Mouse (Mus musculus) heart, embryonic 13.5 days (tissue): ENCODE measurements around the gene Kctd12b. TPM values are rescaled to one million over a fixed set of nuclear protein-coding genes. Genes with fewer than 3 reads are reported as not detected.
"Not testable (repeated sequence)": the region's sequence is repeated elsewhere in the genome, so short reads cannot be mapped to it uniquely, and the experiment has no call there.

ENCODE experiments used
- ATAC-seq: fragments of 200-750 bp; cut with Nextera tagmentation; 2 replicates; pipeline ENCODE4 v1.8.0; 2017; ENCODE audit warnings: moderate TSS enrichment; ENCODE audit not compliant: insufficient number of reproducible peaks, low FRiP score, low TSS enrichment; ENCODE audit errors: extremely low read depth
- H3K27ac ChIP-seq: fragments of 300-500 bp; sonication (generic); replicated peaks from 2 replicates; pipeline ENCODE4 v1.5.1; 2015; ENCODE audit warnings: moderate library complexity, mild to moderate bottlenecking, inconsistent platforms
- H3K27me3 ChIP-seq: fragments of 300-500 bp; sonication (generic); replicated peaks from 2 replicates; pipeline ENCODE4 v1.6.1; 2015; ENCODE audit warnings: mild to moderate bottlenecking, inconsistent platforms
- H3K36me3 ChIP-seq: fragments of 300-500 bp; sonication (generic); 2 replicates; pipeline ENCODE4 v1.6.1; 2015; ENCODE audit warnings: mild to moderate bottlenecking, inconsistent platforms
- H3K4me1 ChIP-seq: fragments of 300-500 bp; sonication (generic); 2 replicates; pipeline ENCODE4 v1.6.1; 2015; ENCODE audit warnings: inconsistent platforms
- H3K4me2 ChIP-seq: fragments of 300-500 bp; sonication (generic); 2 replicates; pipeline ENCODE4 v1.6.1; 2015; ENCODE audit warnings: inconsistent platforms, mild to moderate bottlenecking, moderate library complexity
- H3K4me3 ChIP-seq: fragments of 300-500 bp; sonication (generic); 2 replicates; pipeline ENCODE4 v1.5.1; 2015; ENCODE audit warnings: moderate library complexity, mild to moderate bottlenecking, inconsistent platforms
- H3K9ac ChIP-seq: fragments of 300-500 bp; sonication (generic); 2 replicates; pipeline ENCODE4 v1.6.1; 2015; ENCODE audit warnings: inconsistent platforms, mild to moderate bottlenecking, moderate library complexity
- H3K9me3 ChIP-seq: fragments of 300-500 bp; sonication (generic); 2 replicates; pipeline ENCODE4 v1.6.1; 2016; ENCODE audit warnings: inconsistent platforms
- WGBS: fragments of 180-500 bp; shearing (Covaris S2); methylation state at CpG from one replicate; pipeline ENCODE4 v1.1.7; 2015; ENCODE audit warnings: mixed read lengths; 5-methylcytosine and 5-hydroxymethylcytosine counted together
- polyA plus RNA-seq: library from polyadenylated mRNA; unstranded; fragments of >200 nt; fragmentation: Nextera tagmentation; extraction: Ambion mirVana; gene quantifications from 2 replicates; pipeline ENCODE4 v1.2.1, GENCODE M21; 2015

The Kctd12b gene
- 3.3 and 3.9 TPM in 2 replicates for polyA plus RNA-seq

DNA sequence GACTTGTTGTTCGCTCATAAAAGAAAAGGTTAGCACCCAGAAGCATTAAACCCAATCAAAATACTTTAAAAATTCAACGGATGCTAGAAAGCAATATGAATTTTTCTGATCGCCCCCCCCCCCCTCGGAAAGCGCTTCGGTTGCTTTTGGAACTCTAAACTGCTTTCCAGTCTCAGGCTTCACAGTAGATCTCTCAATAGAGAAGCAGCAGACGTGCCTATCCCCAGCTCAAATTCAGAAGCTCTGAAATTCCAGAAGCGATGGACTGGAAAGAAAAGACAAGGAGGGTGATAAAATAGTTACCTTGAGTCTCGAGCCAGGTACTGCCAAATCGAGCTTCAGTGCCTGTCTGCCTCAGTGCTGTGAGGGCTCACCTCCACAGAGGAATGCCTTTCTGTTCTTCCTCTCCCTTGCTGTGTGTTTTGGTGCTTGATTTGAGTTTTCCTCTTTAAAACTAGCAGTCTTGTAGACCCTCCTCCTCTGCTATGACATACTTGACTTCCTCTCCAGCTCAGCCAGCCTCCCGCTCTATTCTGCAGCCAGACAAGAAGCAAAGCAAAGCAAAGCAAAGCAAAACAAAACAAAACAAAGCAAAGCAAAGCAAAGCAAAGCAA lies at the start of gene Kctd12b:
TSS of gene Kctd12b (minus strand) at position 610 of the 614 bp plus-strand sequence.
- H3K4me1 ChIP-seq: no peaks in the 10 kb centered on the region
- no peaks in the 10 kb centered on the region for H3K9me3 ChIP-seq
- H3K27me3 ChIP-seq: no peaks in the 10 kb centered on the region
- H3K4me3 ChIP-seq: peak within 1 kb of the TSS; percentile 52
- H3K9ac ChIP-seq: peak within 1 kb of the TSS; percentile 72
- H3K27ac ChIP-seq: peak within 1 kb of the TSS; percentile 66
- H3K36me3 ChIP-seq: no peaks in the 10 kb centered on the region
- WGBS: 22% methylated on average over 11 of the region's 11 CpGs
- H3K4me2 ChIP-seq: peak within 1 kb of the TSS; percentile 61
- ATAC-seq: no peak

- Histone ChIP-seq H3K27me3 (no peaks in the 10 kb centered on the region), H3K4me3 (no peak overlapping the region)
- 93% methylated on average over 3 of the region's 3 CpGs for WGBS
These were observed 46.3 kb upstream of the Kctd12b start for GRCm38 (mm10) chrX:153742493-153742892.

GRCm38 (mm10) chrX:153735697-153736096 lies 39.5 kb upstream of the Kctd12b start:
- Histone ChIP-seq H3K4me1 (no peaks in the 10 kb centered on the region), H3K27me3 (no peaks in the 10 kb centered on the region), H3K9ac (no peak overlapping the region), H3K9me3 (no peaks in the 10 kb centered on the region), H3K4me3 (no peak overlapping the region), H3K27ac (no peak overlapping the region), H3K4me2 (no peak overlapping the region), H3K36me3 (peaks cover 31% of the 10 kb centered on the region)
- 69% methylated on average over 4 of the region's 4 CpGs for WGBS
- no peak for ATAC-seq

More at GRCm38 (mm10) chrX:153742493-153742892, 46.3 kb upstream of the Kctd12b start:
- H3K27ac ChIP-seq: no peak overlapping the region
- H3K9ac ChIP-seq: no peak overlapping the region
- no peaks in the 10 kb centered on the region for H3K9me3 ChIP-seq
- no peak overlapping the region for H3K4me2 ChIP-seq
- 0 out of 2 replicates have a peak, but pooled peaks cover 6% of the 10 kb centered on the region for H3K36me3 ChIP-seq
- no peaks in the 10 kb centered on the region for H3K4me1 ChIP-seq
- no peak for ATAC-seq

DNA sequence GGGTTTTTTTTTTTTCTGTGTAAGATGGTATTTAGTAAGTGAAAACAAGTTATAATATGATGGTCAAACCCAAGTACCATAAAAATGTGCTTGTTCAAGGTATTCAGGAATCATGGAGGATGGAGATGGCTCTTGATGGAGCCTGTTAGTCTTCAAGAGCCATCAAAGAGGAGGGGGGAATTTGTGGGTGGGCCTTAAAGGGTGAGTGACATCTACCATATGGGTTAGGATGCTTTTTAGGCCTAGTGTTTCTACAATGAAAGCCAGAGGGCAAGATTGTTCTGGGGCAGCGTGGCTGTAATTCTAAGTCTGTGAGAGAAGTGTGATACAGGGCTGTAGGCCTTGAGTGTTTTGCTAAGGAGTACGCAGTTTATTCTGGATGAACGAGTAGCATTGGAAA lies 28.2 kb upstream of the Kctd12b start:
- H3K27me3 ChIP-seq: no peaks in the 10 kb centered on the region
- H3K9me3 ChIP-seq: no peaks in the 10 kb centered on the region
- H3K27ac ChIP-seq: no peak overlapping the region
- peak overlapping the region; percentile 61 for H3K9ac ChIP-seq
- WGBS: 38% methylated on average over 3 of the region's 3 CpGs
- ATAC-seq: no peak
- peak overlapping the region; percentile 66 for H3K4me3 ChIP-seq
- H3K4me1 ChIP-seq: peaks cover 5% of the 10 kb centered on the region
- H3K4me2 ChIP-seq: peak overlapping the region; percentile 68
- H3K36me3 ChIP-seq: peaks cover 11% of the 10 kb centered on the region; the same call in 1 of the 2 replicates

DNA sequence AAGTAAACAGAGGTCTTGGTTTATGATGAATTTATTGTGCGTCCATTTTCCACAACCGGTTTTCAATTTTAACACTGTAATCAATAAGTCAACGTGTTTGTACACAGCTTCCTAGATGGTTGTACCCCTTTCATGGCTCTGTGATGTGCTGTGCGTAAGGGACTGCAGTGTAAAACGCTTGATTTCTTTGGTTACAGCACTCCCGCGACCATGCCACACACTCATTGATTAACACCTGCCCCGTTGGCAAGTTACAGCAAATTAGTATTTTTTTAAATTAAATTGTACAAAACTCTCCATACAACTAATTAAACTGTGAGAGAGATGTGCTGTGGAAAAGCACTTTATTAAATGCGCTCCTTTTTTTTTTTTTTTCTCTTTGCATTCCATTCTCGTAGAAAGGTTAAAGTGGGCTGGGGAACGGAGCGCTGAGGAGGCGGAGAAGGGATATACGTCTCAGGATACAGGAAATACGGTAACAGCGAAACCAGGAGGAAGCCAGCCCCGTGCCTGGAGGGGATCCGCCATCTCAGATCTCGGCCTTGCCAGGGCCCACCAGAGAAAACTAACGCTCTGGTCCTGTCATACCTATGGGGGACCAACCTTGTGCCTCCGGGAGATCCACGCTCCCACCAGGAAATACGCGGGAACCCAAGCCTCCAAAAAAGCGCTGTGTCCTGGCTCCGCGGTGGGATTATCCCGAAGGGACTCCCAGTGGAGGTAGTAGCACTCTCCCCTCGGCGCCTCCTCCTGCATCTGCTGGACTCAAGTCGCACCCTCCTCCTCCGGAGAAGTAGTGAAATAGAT lies 27.1 kb upstream of the Kctd12b start, which contains the start of gene Nbdy:
TSS of gene Nbdy (plus strand) at position 481 of the 807 bp plus-strand sequence.
- Histone ChIP-seq H3K9me3 (no peaks in the 10 kb centered on the region), H3K27me3 (no peaks in the 10 kb centered on the region), H3K27ac (peak within 1 kb of the TSS; percentile 77), H3K36me3 (peaks cover 8% of the 10 kb centered on the region; the same call in 1 of the 2 replicates), H3K4me2 (peak within 1 kb of the TSS; percentile 68), H3K4me1 (peaks cover 5% of the 10 kb centered on the region), H3K9ac (peak within 1 kb of the TSS; percentile 84), H3K4me3 (peak within 1 kb of the TSS; percentile 66)
- 7% methylated on average over 32 of the region's 32 CpGs for WGBS
- ATAC-seq: no peak

GRCm38 (mm10) chrX:153719602-153720001 lies 23.4 kb upstream of the Kctd12b start:
- H3K4me1 ChIP-seq: no peaks in the 10 kb centered on the region; the same call in 1 of the 2 replicates
- H3K4me3 ChIP-seq: no peak overlapping the region
- no peaks in the 10 kb centered on the region for H3K9me3 ChIP-seq
- 33% methylated on average over 4 of the region's 4 CpGs for WGBS
- ATAC-seq: no peak
- no peak overlapping the region for H3K27ac ChIP-seq
- H3K4me2 ChIP-seq: no peak overlapping the region
- no peaks in the 10 kb centered on the region for H3K36me3 ChIP-seq
- H3K27me3 ChIP-seq: no peaks in the 10 kb centered on the region
- H3K9ac ChIP-seq: no peak overlapping the region

GRCm38 (mm10) chrX:153716716-153717115 lies 20.5 kb upstream of the Kctd12b start:
- 82% methylated on average over 2 of the region's 2 CpGs for WGBS
- ATAC-seq: no peak

GRCm38 (mm10) chrX:153707735-153708134 lies 11.5 kb upstream of the Kctd12b start:
- Histone ChIP-seq H3K36me3 (no peaks in the 10 kb centered on the region), H3K27me3 (no peaks in the 10 kb centered on the region), H3K9ac (no peak overlapping the region), H3K27ac (no peak overlapping the region), H3K9me3 (no peaks in the 10 kb centered on the region), H3K4me1 (no peaks in the 10 kb centered on the region), H3K4me2 (no peak overlapping the region), H3K4me3 (no peak overlapping the region)
- 25% methylated on average over 4 of the region's 4 CpGs for WGBS
- ATAC-seq: no peak

More at GRCm38 (mm10) chrX:153716716-153717115, 20.5 kb upstream of the Kctd12b start:
- Histone ChIP-seq H3K4me1 (no peaks in the 10 kb centered on the region), H3K4me2 (no peak overlapping the region), H3K4me3 (no peak overlapping the region), H3K36me3 (no peaks in the 10 kb centered on the region), H3K27ac (no peak overlapping the region), H3K27me3 (no peaks in the 10 kb centered on the region), H3K9me3 (no peaks in the 10 kb centered on the region), H3K9ac (no peak overlapping the region)

GRCm38 (mm10) chrX:153700463-153700862 lies 4.3 kb upstream of the Kctd12b start:
- WGBS: 67% methylated on average over 3 of the region's 3 CpGs
- Histone ChIP-seq H3K36me3 (no peaks in the 10 kb centered on the region), H3K4me3 (no peak overlapping the region), H3K9me3 (no peaks in the 10 kb centered on the region), H3K27ac (no peak overlapping the region), H3K27me3 (no peaks in the 10 kb centered on the region), H3K4me2 (no peak overlapping the region), H3K4me1 (no peaks in the 10 kb centered on the region), H3K9ac (no peak overlapping the region)
- no peak for ATAC-seq

- not testable (repeated sequence) for H3K4me3 ChIP-seq, H3K27ac ChIP-seq, H3K9ac ChIP-seq, ATAC-seq, H3K4me2 ChIP-seq, H3K27me3 ChIP-seq, H3K4me1 ChIP-seq, H3K9me3 ChIP-seq, H3K36me3 ChIP-seq
- 66% methylated on average over 2 of the region's 2 CpGs for whole genome bisulfite sequencing
These were observed 28.0 kb downstream of the Kctd12b start for GRCm38 (mm10) chrX:153668233-153668632.

GRCm38 (mm10) chrX:153664903-153665302 lies 31.3 kb downstream of the Kctd12b start:
- WGBS: 57% methylated on average over 3 of the region's 3 CpGs
- no peak overlapping the region for H3K4me3 ChIP-seq
- ATAC-seq: no peak

More at GRCm38 (mm10) chrX:153664903-153665302, 31.3 kb downstream of the Kctd12b start:
- Histone ChIP-seq H3K9me3 (no peaks in the 10 kb centered on the region), H3K4me1 (no peaks in the 10 kb centered on the region), H3K36me3 (no peaks in the 10 kb centered on the region), H3K27me3 (no peaks in the 10 kb centered on the region), H3K9ac (no peak overlapping the region), H3K4me2 (no peak overlapping the region), H3K27ac (no peak overlapping the region)
